Mouse (Mus musculus): ENCODE results near the gene Zfp286. TPM values are rescaled to one million over a fixed set of nuclear protein-coding genes. Genes with fewer than 3 reads are reported as not detected.
A peak's percentile ranks its signal among the peaks of the same experiment; 100 is the strongest.
"Not testable (repeated sequence)": the region's sequence is repeated elsewhere in the genome, so short reads cannot be mapped to it uniquely, and the experiment has no call there.

Gene Zfp286
- polyA plus RNA-seq, 1 experiment, result 0.19 TPM

- no peak for DNase-seq (ENCODE audit: low read depth, low spot score)
- WGBS, result 60% methylated on average over 4 of the region's 4 CpGs
Observed at GRCm38 (mm10) chr11:62809201-62809600, 19.9 kb upstream of the Zfp286 start.

- no peak for DNase-seq (ENCODE audit: low read depth, low spot score)
- 88% methylated on average over 2 of the region's 2 CpGs for WGBS
Observed at GRCm38 (mm10) chr11:62807965-62808364, 18.7 kb upstream of the Zfp286 start.

GRCm38 (mm10) chr11:62804119-62804518 lies 14.9 kb upstream of the Zfp286 start:
- DNase-seq (ENCODE audit: low read depth, low spot score), result no peak
- whole genome bisulfite sequencing, result 32% methylated on average over 13 of the region's 13 CpGs

- DNase-seq (ENCODE audit: low read depth, low spot score), result no peak
- 60% methylated on average over 3 of the region's 3 CpGs for WGBS
Observed at GRCm38 (mm10) chr11:62789617-62789936, 315 bp upstream of the Zfp286 start.

GRCm38 (mm10) chr11:62776510-62776909 lies 12.8 kb downstream of the Zfp286 start:
- no peak for DNase-seq (ENCODE audit: low read depth, low spot score)
- WGBS, result 96% methylated on average over 7 of the region's 7 CpGs

GRCm38 (mm10) chr11:62760755-62761457 lies 28.4 kb downstream of the Zfp286 start:
- 25% methylated on average over 9 of the region's 9 CpGs for WGBS
- peak; percentile 73 for DNase-seq (ENCODE audit: low read depth, low spot score)

GRCm38 (mm10) chr11:62758491-62758890 lies 30.8 kb downstream of the Zfp286 start:
- no peak for DNase-seq (ENCODE audit: low read depth, low spot score)
- WGBS, result 97% methylated on average over 11 of the region's 11 CpGs

- WGBS, result 92% methylated on average over 6 of the region's 6 CpGs
Observed at GRCm38 (mm10) chr11:62757906-62758305, 31.4 kb downstream of the Zfp286 start.

GRCm38 (mm10) chr11:62757143-62757507 lies 32.1 kb downstream of the Zfp286 start:
- 6% methylated on average over 7 of the region's 7 CpGs for WGBS
- no peak for DNase-seq (ENCODE audit: low read depth, low spot score)

More at GRCm38 (mm10) chr11:62757906-62758305, 31.4 kb downstream of the Zfp286 start:
- DNase-seq (ENCODE audit: low read depth, low spot score), result no peak

- DNase-seq (ENCODE audit: low read depth, low spot score), result peak; percentile 86
- 5% methylated on average over 36 of the region's 36 CpGs for WGBS
Observed at GRCm38 (mm10) chr11:62756456-62757142, 32.7 kb downstream of the Zfp286 start.

- 93% methylated on average over 8 of the region's 8 CpGs for WGBS
- DNase-seq (ENCODE audit: low read depth, low spot score), result no peak
Observed at GRCm38 (mm10) chr11:62752780-62753179, 36.5 kb downstream of the Zfp286 start, which contains the start of gene Gm10428. Gene Gm10428 (plus strand): TSS chr11:62753100.

- DNase-seq (ENCODE audit: low read depth, low spot score), result no peak
- 54% methylated on average over 11 of the region's 11 CpGs for WGBS
Observed at GRCm38 (mm10) chr11:62752191-62752590, 37.1 kb downstream of the Zfp286 start.

- WGBS, result 77% methylated on average over 13 of the region's 13 CpGs
Observed at GRCm38 (mm10) chr11:62749445-62749844, 39.8 kb downstream of the Zfp286 start.

GRCm38 (mm10) chr11:62748062-62748461 lies 41.2 kb downstream of the Zfp286 start:
- WGBS, result 88% methylated on average over 4 of the region's 4 CpGs
- no peak for DNase-seq (ENCODE audit: low read depth, low spot score)

More at GRCm38 (mm10) chr11:62749445-62749844, 39.8 kb downstream of the Zfp286 start:
- DNase-seq (ENCODE audit: low read depth, low spot score), result not testable (repeated sequence)

- no peak for DNase-seq (ENCODE audit: low read depth, low spot score)
- WGBS, result 66% methylated on average over 9 of the region's 9 CpGs
Observed at GRCm38 (mm10) chr11:62747227-62747626, 42.0 kb downstream of the Zfp286 start.

GRCm38 (mm10) chr11:62746001-62746533 lies 43.2 kb downstream of the Zfp286 start:
- 5% methylated on average over 27 of the region's 27 CpGs for WGBS
- no peak for DNase-seq (ENCODE audit: low read depth, low spot score)

GRCm38 (mm10) chr11:62744103-62744502 lies 45.2 kb downstream of the Zfp286 start:
- no peak for DNase-seq (ENCODE audit: low read depth, low spot score)
- 43% methylated on average over 5 of the region's 5 CpGs for WGBS

- WGBS, result 68% methylated on average over 10 of the region's 10 CpGs
- DNase-seq (ENCODE audit: low read depth, low spot score), result no peak
Observed at GRCm38 (mm10) chr11:62742261-62742957, 46.9 kb downstream of the Zfp286 start.

GRCm38 (mm10) chr11:62741186-62741585 lies 48.1 kb downstream of the Zfp286 start:
- no peak for DNase-seq (ENCODE audit: low read depth, low spot score)
- WGBS, result 78% methylated on average over 2 of the region's 2 CpGs

- WGBS, result 75% methylated on average over 3 of the region's 3 CpGs
- DNase-seq (ENCODE audit: low read depth, low spot score), result no peak
Observed at GRCm38 (mm10) chr11:62732665-62733064, 56.6 kb downstream of the Zfp286 start.
